Comparison of ENCODE assay signal across 10 mouse cellular contexts in the genomic region with DNA sequence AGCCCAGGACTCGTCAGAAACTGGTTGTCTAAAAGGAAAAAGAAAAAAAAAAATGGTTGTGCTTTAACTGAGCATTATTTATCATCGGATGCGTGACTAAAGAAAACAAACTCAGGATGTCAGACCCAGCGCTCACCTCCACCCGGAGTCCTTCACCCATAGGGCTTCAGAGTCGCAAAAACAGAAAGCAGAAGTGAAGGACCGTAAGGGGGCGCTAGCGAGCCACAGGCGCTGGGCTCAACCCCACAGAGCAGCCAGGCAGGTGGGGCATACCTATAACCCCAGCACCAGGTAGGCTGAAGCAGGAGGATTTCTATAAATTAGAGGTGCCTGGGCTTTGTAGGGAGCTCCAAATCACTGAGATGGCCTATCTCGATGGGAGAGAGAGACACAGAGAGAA. TPM values are rescaled to one million over a fixed set of nuclear protein-coding genes. Genes with fewer than 3 reads are reported as not detected.
A peak's percentile ranks its signal among the peaks of the same experiment; 100 is the strongest.
DNase-seq lines count a peak whose midpoint lies in the region; ATAC-seq and TF ChIP-seq lines count a peak whose summit lies in the region.
"Had no signal": no experiment of that assay in that cellular context is flagged by ENCODE, and none has a peak within 500 bp of the region (broad histone marks: within the 10 kb centered on the region; RNA-seq: fewer than 3 reads in every experiment).

No protein-coding gene starts in this region.

- H3K4me3 ChIP-seq in midbrain, postnatal 0 days (ENCODE audit: low read depth, low read length) = no peak overlapping the region
- H3K4me3 ChIP-seq in midbrain, embryonic 10.5 days = no peak overlapping the region
- H3K4me3 ChIP-seq in kidney, postnatal 0 days (replicated peaks; ENCODE audit: low read depth, low read length) = no peak overlapping the region
- H3K4me3 ChIP-seq: neural tube, embryonic 15.5 days had no signal

- H3K9ac ChIP-seq in midbrain, postnatal 0 days (replicated peaks; ENCODE audit: low read length, poor library complexity, severe bottlenecking) = no peak overlapping the region
- H3K9ac ChIP-seq in kidney, postnatal 0 days (ENCODE audit: low read depth, low read length) = no peak overlapping the region
- H3K9ac ChIP-seq: neural tube, embryonic 15.5 days had no signal

- H3K9me3 ChIP-seq in midbrain, postnatal 0 days (ENCODE audit: low read length) = no peaks in the 10 kb centered on the region
- peaks cover 4% of the 10 kb centered on the region for H3K9me3 ChIP-seq in midbrain, embryonic 10.5 days (replicated peaks)
- H3K9me3 ChIP-seq in kidney, postnatal 0 days (replicated peaks; ENCODE audit: low read length) = no peaks in the 10 kb centered on the region
- H3K9me3 ChIP-seq: neural tube, embryonic 15.5 days had no signal

- no peaks in the 10 kb centered on the region for H3K4me1 ChIP-seq in midbrain, postnatal 0 days (ENCODE audit: insufficient read depth, low read length)
- H3K4me1 ChIP-seq in midbrain, embryonic 10.5 days = peaks cover 18% of the 10 kb centered on the region
- H3K4me1 ChIP-seq in kidney, postnatal 0 days (replicated peaks; ENCODE audit: insufficient read depth, low read length) = 0 out of 2 replicates have a peak, but pooled peaks cover 3% of the 10 kb centered on the region

- no peaks in the 10 kb centered on the region for H3K36me3 ChIP-seq in midbrain, postnatal 0 days (ENCODE audit: insufficient read depth, low read length)
- H3K36me3 ChIP-seq in midbrain, embryonic 10.5 days = no peaks in the 10 kb centered on the region
- no peaks in the 10 kb centered on the region for H3K36me3 ChIP-seq in kidney, postnatal 0 days (ENCODE audit: insufficient read depth, low read length)
- H3K36me3 ChIP-seq: neural tube, embryonic 15.5 days had no signal

- peak; percentile 32 for TF ChIP-seq CTCF in midbrain, postnatal 0 days (IDR thresholded peaks at IDR 0.05)
- peak; percentile 37; the same call in 1 of the 2 replicates for TF ChIP-seq CTCF in kidney, postnatal 0 days (IDR thresholded peaks at IDR 0.05; ENCODE audit: low read depth)

- 68% methylated on average over 11 of the region's 11 CpGs for WGBS in midbrain, postnatal 0 days
- 69% methylated on average over 11 of the region's 11 CpGs for WGBS in midbrain, embryonic 10.5 days
- 59% methylated on average over 11 of the region's 11 CpGs for WGBS in kidney, postnatal 0 days

- no peak for ATAC-seq in midbrain, postnatal 0 days (ENCODE audit: low FRiP score)
- no peak for ATAC-seq in kidney, postnatal 0 days (replicated peaks; ENCODE audit: low FRiP score, low read depth)
- ATAC-seq: hindbrain, embryonic 16.5 days had no signal

- H3K27ac ChIP-seq in midbrain, postnatal 0 days (ENCODE audit: low read depth, low read length) = no peak overlapping the region
- H3K27ac ChIP-seq in midbrain, embryonic 10.5 days (replicated peaks) = no peak overlapping the region
- H3K27ac ChIP-seq in kidney, postnatal 0 days = no peak overlapping the region
- H3K27ac ChIP-seq: neural tube, embryonic 15.5 days had no signal

- peak; percentile 14 for DNase-seq in cerebellum, adult 8-10 months
- no peak for DNase-seq in cerebellum, adult 11 months
- no peak for DNase-seq in midbrain, postnatal 0 days (ENCODE audit: low spot score)
- no peak for DNase-seq in midbrain, embryonic 10.5 days (ENCODE audit: low spot score)
- DNase-seq in kidney, postnatal 0 days (ENCODE audit: low spot score) = no peak
- DNase-seq in testis, postnatal 10 days (ENCODE audit: low spot score) = peak; percentile 68
- no peak for DNase-seq in left cerebral cortex, adult 11 months (ENCODE audit: low spot score)
- DNase-seq in ovary, adult 18-20 months (ENCODE audit: low spot score) = no peak

- no peak overlapping the region for H3K4me2 ChIP-seq in midbrain, postnatal 0 days (ENCODE audit: low read depth, low read length, poor library complexity, severe bottlenecking)
- H3K4me2 ChIP-seq in kidney, postnatal 0 days (ENCODE audit: low read length) = no peak overlapping the region
- H3K4me2 ChIP-seq: neural tube, embryonic 15.5 days had no signal

- H3K27me3 ChIP-seq in midbrain, postnatal 0 days (ENCODE audit: insufficient read depth, low read length) = no peaks in the 10 kb centered on the region
- H3K27me3 ChIP-seq in midbrain, embryonic 10.5 days (ENCODE audit: low read depth, poor library complexity, severe bottlenecking) = peaks cover 27% of the 10 kb centered on the region
- H3K27me3 ChIP-seq in kidney, postnatal 0 days (ENCODE audit: insufficient read depth, low read length) = no peaks in the 10 kb centered on the region
- H3K27me3 ChIP-seq: neural tube, embryonic 15.5 days had no signal

RNA-seq across cellular contexts. Expression of a gene that starts 32.1 kb away (rescaled TPM):
- total RNA-seq in midbrain, postnatal 0 days (2014; rRNA removed) = 83.2 and 88.5 TPM in 2 replicates
- 73.7 and 75.9 TPM in 2 replicates for polyA plus RNA-seq in midbrain, postnatal 0 days (2015; fragmentation: Nextera tagmentation; extraction: Ambion mirVana)
- 107 and 108 TPM in 2 replicates for polyA plus RNA-seq in midbrain, embryonic 10.5 days (2016; fragmentation: Nextera tagmentation; extraction: Ambion mirVana)
- polyA plus RNA-seq in kidney, postnatal 0 days (2015; fragmentation: Nextera tagmentation; extraction: Ambion mirVana) = 48.4 and 56.1 TPM in 2 replicates

RNA-seq across cellular contexts. Expression of a gene that starts 39.7 kb away (rescaled TPM):
- 153 and 177 TPM in 2 replicates for total RNA-seq in midbrain, postnatal 0 days (2014; rRNA removed)
- 130 and 140 TPM in 2 replicates for polyA plus RNA-seq in midbrain, postnatal 0 days (2015; fragmentation: Nextera tagmentation; extraction: Ambion mirVana)
- polyA plus RNA-seq in midbrain, embryonic 10.5 days (2016; fragmentation: Nextera tagmentation; extraction: Ambion mirVana) = 137 and 141 TPM in 2 replicates
- 115 and 124 TPM in 2 replicates for polyA plus RNA-seq in kidney, postnatal 0 days (2015; fragmentation: Nextera tagmentation; extraction: Ambion mirVana)

Comparison
In these comparisons a context has a peak if more than half of its experiments do, and no peak if none do; other contexts are left out.
1. DNase-seq: peak in cerebellum, adult 8-10 months (single experiment) and testis, postnatal 10 days (single experiment); none in cerebellum, adult 11 months (single experiment), midbrain, postnatal 0 days (single experiment), midbrain, embryonic 10.5 days (single experiment), kidney, postnatal 0 days (single experiment), left cerebral cortex, adult 11 months (single experiment) and ovary, adult 18-20 months (single experiment).